Mouse (Mus musculus): ENCODE measurements around the gene Nek8. TPM values are rescaled to one million over a fixed set of nuclear protein-coding genes. Genes with fewer than 3 reads are reported as not detected.

Gene Nek8
- total and polyA plus RNA-seq, 3 experiments, result 7.1 to 8.3 (median 7.4) TPM

DNA sequence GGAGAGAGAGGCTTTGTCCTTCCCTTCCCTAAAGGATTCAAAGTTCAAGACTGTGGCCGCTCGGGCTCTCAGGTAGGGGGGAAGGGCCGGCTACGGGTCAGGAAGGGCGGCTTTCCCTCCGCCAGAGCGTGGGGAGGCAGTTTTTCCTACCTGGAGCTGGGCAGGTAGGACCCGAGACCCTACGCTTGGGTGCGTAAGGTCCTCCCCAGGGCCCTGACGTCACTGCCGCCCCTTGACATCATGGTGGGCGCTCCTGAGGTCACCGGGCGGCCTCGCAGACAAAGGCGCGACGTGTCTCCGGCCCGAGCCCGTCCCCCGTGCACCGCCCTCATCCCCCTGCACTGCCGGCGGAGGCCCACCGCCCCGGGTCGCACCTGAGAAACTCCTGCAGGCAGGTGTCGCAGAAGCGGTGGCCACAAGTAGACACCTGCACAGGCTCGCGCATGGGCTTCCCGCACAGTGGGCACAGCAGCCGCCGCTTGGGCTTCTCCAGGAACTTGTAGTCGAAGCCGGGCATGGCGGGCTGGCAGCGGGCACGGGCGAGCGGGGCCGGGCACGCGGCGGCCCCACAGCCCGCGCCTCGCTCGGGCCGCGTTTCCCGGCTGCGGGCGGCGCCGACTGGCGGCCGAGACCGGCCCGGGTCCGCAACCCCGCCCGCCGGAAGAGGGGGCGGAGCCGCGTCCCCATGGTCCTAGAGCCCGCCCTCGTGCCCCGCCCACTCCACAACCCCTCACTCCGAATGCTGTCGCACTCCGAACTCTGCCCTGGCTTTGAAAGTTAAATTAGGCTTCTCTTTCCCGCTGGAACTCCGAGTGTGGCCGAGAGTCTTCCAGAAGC is 11.3 kb downstream of the Nek8 start, which contains the start of gene Traf4:
TSS of gene Traf4 (minus strand) at position 666 of the 837 bp plus-strand sequence.
- peaks cover 31 to 66% of the 10 kb centered on the region in 2 experiments for H3K4me1 ChIP-seq (ENCODE audit: control insufficient read depth in 1 of 2, insufficient read depth in 2 of 2)
- no peaks in the 10 kb centered on the region for H3K9me3 ChIP-seq (replicated peaks; ENCODE audit: low read length)
- dilution Hi-C loops (cut with MboI; ENCODE audit: extremely low pct_ligation_motif_present, extremely low pct_unique_long_range_greater_than_20kb, low sequenced_read_pairs), result no loop called here
- no peaks in the 10 kb centered on the region for H3K27me3 ChIP-seq (replicated peaks)
- H3K4me2 ChIP-seq (ENCODE audit: insufficient read depth, low read depth, poor library complexity, severe bottlenecking), result peak within 1 kb of the TSS; percentile 85
- peak; percentile 79 for DNase-seq (ENCODE audit: extremely low read depth)
- H3K9ac ChIP-seq (ENCODE audit: insufficient read depth, low read depth), result peak within 1 kb of the TSS; percentile 96
- H3K79me2 ChIP-seq (replicated peaks; ENCODE audit: control insufficient read depth, extremely low read depth, insufficient read depth, poor library complexity, severe bottlenecking), result peaks cover 33% of the 10 kb centered on the region
- H3K27ac ChIP-seq (ENCODE audit: insufficient read depth, low read depth), result peak within 1 kb of the TSS; percentile 91
- peak within 1 kb of the TSS; percentile 73 to 97 (median 96) for H3K4me3 ChIP-seq (replicated peaks in 1 of 3; ENCODE audit: low read depth in 2 of 3, low read length in 2 of 3, poor library complexity in 1 of 3)
- H3K36me3 ChIP-seq (replicated peaks in 1 of 2; ENCODE audit: control insufficient read depth in 1 of 2, insufficient read depth in 1 of 2, low read length in 1 of 2), result peaks cover 21 to 37% of the 10 kb centered on the region in 2 experiments
- TF ChIP-seq POLR2A (IDR thresholded peaks at IDR 0.05; ENCODE audit: low read depth, low read length), result peak; percentile 82
- peak; percentile 56; the same call in 1 of the 2 replicates for TF ChIP-seq TCF12 (IDR thresholded peaks at IDR 0.05; ENCODE audit: low read depth, low read length)
- TF ChIP-seq ELF1 (IDR thresholded peaks at IDR 0.05; ENCODE audit: low read depth, low read length), result peak; percentile 31; the same call in 1 of the 2 replicates
- TF ChIP-seq RAD21 (IDR thresholded peaks at IDR 0.05; ENCODE audit: low read depth, low read length), result no peak; the same call in none of the 2 replicates
- TF ChIP-seq MYC (IDR thresholded peaks at IDR 0.05; ENCODE audit: low read depth, low read length), result no peak
- peak; percentile 81 for TF ChIP-seq SIN3A (IDR thresholded peaks at IDR 0.05; ENCODE audit: low read length)
- TF ChIP-seq KAT2A (IDR thresholded peaks at IDR 0.05; ENCODE audit: insufficient replicate concordance, low read length), result no peak
- peak; percentile 38 for TF ChIP-seq ETS1 (conservative IDR thresholded peaks at IDR 0.05; ENCODE audit: low read depth, low read length)
- no peak for TF ChIP-seq MAX (IDR thresholded peaks at IDR 0.05; ENCODE audit: low read length)
- no peak for TF ChIP-seq RCOR1 (conservative IDR thresholded peaks at IDR 0.05; ENCODE audit: low read depth, low read length)
- TF ChIP-seq MAFK (IDR thresholded peaks at IDR 0.05; ENCODE audit: insufficient replicate concordance, low read length), result no peak
- no peak for TF ChIP-seq EP300 (IDR thresholded peaks at IDR 0.05; ENCODE audit: low read length)
- TF ChIP-seq NRF1 (IDR thresholded peaks at IDR 0.05; ENCODE audit: low read depth, low read length), result no peak; the same call in 1 of the 2 replicates
- no peak for TF ChIP-seq CHD2 (IDR thresholded peaks at IDR 0.05; ENCODE audit: low read length)
- 0 out of 2 replicates have a peak, but pooled peaks have one; percentile 57 for TF ChIP-seq UBTF (IDR thresholded peaks at IDR 0.05; ENCODE audit: low read depth, low read length)
- TF ChIP-seq ZKSCAN1 (IDR thresholded peaks at IDR 0.05; ENCODE audit: borderline replicate concordance, low read depth, low read length), result no peak
- TF ChIP-seq HCFC1 (IDR thresholded peaks at IDR 0.05; ENCODE audit: low read depth, low read length), result no peak
- TF ChIP-seq MAZ (IDR thresholded peaks at IDR 0.05; ENCODE audit: low read depth, low read length), result no peak; the same call in 1 of the 2 replicates
- peak; percentile 22; the same call in 1 of the 2 replicates for TF ChIP-seq POLR2AphosphoS2 (IDR thresholded peaks at IDR 0.05; ENCODE audit: low read depth, low read length)
- peak in 1 of 2 experiments; percentile 55; a peak in 2 of 4 replicates for TF ChIP-seq CTCF (conservative IDR thresholded peaks at IDR 0.05 in 1 of 2, IDR thresholded peaks at IDR 0.05 in 1 of 2; ENCODE audit: low read depth in 2 of 2, low read length in 2 of 2)
- no peak; the same call in 1 of the 2 replicates for TF ChIP-seq MXI1 (IDR thresholded peaks at IDR 0.05; ENCODE audit: low read depth, low read length)
- TF ChIP-seq JUN (IDR thresholded peaks at IDR 0.05; ENCODE audit: insufficient read depth, low read depth, low read length), result no peak
- TF ChIP-seq BHLHE40 (IDR thresholded peaks at IDR 0.05; ENCODE audit: low read depth, low read length), result peak; percentile 52
- no peak for TF ChIP-seq IRF4 (IDR thresholded peaks at IDR 0.05; ENCODE audit: low read depth, low read length)
- TF ChIP-seq GABPA (IDR thresholded peaks at IDR 0.05; ENCODE audit: insufficient replicate concordance, low read depth, low read length), result peak; percentile 90
- peak; percentile 66; the same call in 1 of the 2 replicates for TF ChIP-seq MEF2A (IDR thresholded peaks at IDR 0.05; ENCODE audit: borderline replicate concordance, low read depth, low read length)
- peak; percentile 76; the same call in 1 of the 2 replicates for TF ChIP-seq NELFE (IDR thresholded peaks at IDR 0.05; ENCODE audit: low read depth, low read length)
- no peak for TF ChIP-seq CHD1 (IDR thresholded peaks at IDR 0.05; ENCODE audit: low read depth, low read length)
- no peak for TF ChIP-seq PAX5 (IDR thresholded peaks at IDR 0.05; ENCODE audit: low read length)
- no peak for TF ChIP-seq E2F4 (IDR thresholded peaks at IDR 0.05; ENCODE audit: insufficient replicate concordance, low read depth, low read length)
- no peak for TF ChIP-seq USF1 (IDR thresholded peaks at IDR 0.05; ENCODE audit: low read depth, low read length)
- no peak for TF ChIP-seq USF2 (conservative IDR thresholded peaks at IDR 0.05; ENCODE audit: low read depth, low read length)
- TF ChIP-seq SMC3 (IDR thresholded peaks at IDR 0.05; ENCODE audit: low read depth, low read length), result peak; percentile 31; the same call in 1 of the 2 replicates
- no peak for TF ChIP-seq JUND (conservative IDR thresholded peaks at IDR 0.05; ENCODE audit: low read depth, low read length)
- 0 out of 2 replicates have a peak, but pooled peaks have one; percentile 40 for TF ChIP-seq TBP (conservative IDR thresholded peaks at IDR 0.05; ENCODE audit: low read depth, low read length)
- no peak; the same call in 1 of the 2 replicates for TF ChIP-seq ZMIZ1 (IDR thresholded peaks at IDR 0.05; ENCODE audit: low read depth, low read length)
- TF ChIP-seq ZNF384 (IDR thresholded peaks at IDR 0.05; ENCODE audit: low read depth, low read length), result no peak
- TF ChIP-seq ZC3H11A (IDR thresholded peaks at IDR 0.05; ENCODE audit: low read depth, low read length), result no peak
- in situ Hi-C loops (cut with MboI; ENCODE audit: low pct_ligation_motif_present, low pct_unique_long_range_greater_than_20kb, low sequenced_read_pairs), result no loop called here

Measured in CH12.LX (cell line).